Comparison of ENCODE assay signal across 18 mouse cellular contexts in the genomic region with DNA sequence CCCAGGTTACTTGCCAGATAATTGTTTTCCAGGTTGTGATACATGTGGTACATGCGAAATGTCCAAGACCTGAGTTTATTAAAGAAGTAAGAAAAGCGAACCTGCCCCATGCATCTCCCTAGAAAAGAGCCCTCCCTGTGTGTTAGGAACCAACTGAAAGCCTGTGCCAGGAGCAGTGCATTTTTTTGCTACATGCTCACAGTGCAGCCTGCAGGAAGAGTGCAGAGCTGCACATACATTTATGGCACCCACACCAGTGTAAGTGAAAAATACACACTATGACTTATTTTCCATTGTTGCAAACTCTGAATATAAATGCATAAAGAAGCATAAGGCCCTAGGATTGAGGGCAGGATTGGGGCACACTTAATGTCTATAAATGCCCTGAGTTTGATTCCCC.
A peak's percentile ranks its signal among the peaks of the same experiment; 100 is the strongest.
DNase-seq lines count a peak whose midpoint lies in the region; ATAC-seq and TF ChIP-seq lines count a peak whose summit lies in the region.
"Had no signal": no experiment of that assay in that cellular context is flagged by ENCODE, and none has a peak within 500 bp of the region (broad histone marks: within the 10 kb centered on the region; RNA-seq: fewer than 3 reads in every experiment).

No protein-coding gene starts in this region.

- peak; percentile 26 for TF ChIP-seq CTCF in liver, postnatal 0 days (IDR thresholded peaks at IDR 0.05; ENCODE audit: low read depth)
- peak; percentile 13; the same call in 1 of the 2 replicates for TF ChIP-seq CTCF in embryonic fibroblast, embryonic 13.5 days (IDR thresholded peaks at IDR 0.05; ENCODE audit: borderline replicate concordance, insufficient read depth, low read length)

- ATAC-seq in hindbrain, embryonic 13.5 days (ENCODE audit: low FRiP score) = no peak
- no peak for ATAC-seq in hindbrain, embryonic 16.5 days
- no peak for ATAC-seq in liver, postnatal 0 days
- no peak for ATAC-seq in liver, embryonic 12.5 days
- ATAC-seq: Patski had no signal

- H3K9me3 ChIP-seq in hindbrain, embryonic 13.5 days = peaks cover under 1% of the 10 kb centered on the region; the same call in 1 of the 2 replicates
- H3K9me3 ChIP-seq in hindbrain, embryonic 16.5 days (ENCODE audit: control insufficient read depth, low read length) = no peaks in the 10 kb centered on the region
- peaks cover under 1% of the 10 kb centered on the region for H3K9me3 ChIP-seq in liver, postnatal 0 days (ENCODE audit: low read length)
- H3K9me3 ChIP-seq in liver, embryonic 12.5 days (replicated peaks) = peaks cover 2% of the 10 kb centered on the region; the same call in 1 of the 2 replicates

- 0 out of 2 replicates have a peak, but pooled peaks cover under 1% of the 10 kb centered on the region for H3K36me3 ChIP-seq in hindbrain, embryonic 13.5 days
- no peaks in the 10 kb centered on the region for H3K36me3 ChIP-seq in hindbrain, embryonic 16.5 days (ENCODE audit: control insufficient read depth, insufficient read depth, low read length)
- 0 out of 2 replicates have a peak, but pooled peaks cover 6% of the 10 kb centered on the region for H3K36me3 ChIP-seq in liver, postnatal 0 days (replicated peaks; ENCODE audit: insufficient read depth, low read length)
- H3K36me3 ChIP-seq in liver, embryonic 12.5 days = peaks cover 40% of the 10 kb centered on the region
- H3K36me3 ChIP-seq: neural tube, embryonic 12.5 days had no signal

- WGBS in hindbrain, embryonic 13.5 days = 96% methylated on average over 2 of the region's 2 CpGs
- WGBS in hindbrain, embryonic 16.5 days = 95% methylated on average over 2 of the region's 2 CpGs
- WGBS in liver, postnatal 0 days (ENCODE audit: insufficient replicate concordance) = 88% methylated on average over 2 of the region's 2 CpGs
- 74% methylated on average over 2 of the region's 2 CpGs for WGBS in liver, embryonic 12.5 days (ENCODE audit: insufficient replicate concordance)

- TF ChIP-seq POLR2A in embryonic fibroblast, embryonic 13.5 days (IDR thresholded peaks at IDR 0.05; ENCODE audit: low read depth, low read length) = no peak

- TF ChIP-seq EP300 in liver, postnatal 0 days (IDR thresholded peaks at IDR 0.05; ENCODE audit: low read depth) = no peak

- H3K4me1 ChIP-seq in hindbrain, embryonic 13.5 days (replicated peaks) = peaks cover 30% of the 10 kb centered on the region
- H3K4me1 ChIP-seq in hindbrain, embryonic 16.5 days (ENCODE audit: control insufficient read depth, insufficient read depth, low read depth, low read length) = peaks cover 11% of the 10 kb centered on the region; the same call in 1 of the 2 replicates
- H3K4me1 ChIP-seq in liver, postnatal 0 days (ENCODE audit: insufficient read depth) = peaks cover 9% of the 10 kb centered on the region
- 0 out of 2 replicates have a peak, but pooled peaks cover 2% of the 10 kb centered on the region for H3K4me1 ChIP-seq in liver, embryonic 12.5 days
- H3K4me1 ChIP-seq in embryonic fibroblast, embryonic 13.5 days (ENCODE audit: control insufficient read depth, insufficient read depth, low read length) = peaks cover 12% of the 10 kb centered on the region
- H3K4me1 ChIP-seq: embryonic facial prominence, embryonic 10.5 days; forebrain, embryonic 12.5 days had no signal

- H3K4me3 ChIP-seq in hindbrain, embryonic 13.5 days = no peak overlapping the region
- H3K4me3 ChIP-seq in hindbrain, embryonic 16.5 days (ENCODE audit: low read length) = no peak overlapping the region
- no peak overlapping the region for H3K4me3 ChIP-seq in liver, postnatal 0 days (ENCODE audit: low read depth, low read length)
- no peak overlapping the region for H3K4me3 ChIP-seq in liver, embryonic 12.5 days
- H3K4me3 ChIP-seq in embryonic fibroblast, embryonic 13.5 days (ENCODE audit: insufficient read depth, low read length) = no peak overlapping the region
- H3K4me3 ChIP-seq: embryonic facial prominence, embryonic 10.5 days; forebrain, embryonic 12.5 days; heart, embryonic 13.5 days; liver, embryonic 15.5 days; neural tube, embryonic 12.5 days had no signal

- H3K27ac ChIP-seq in hindbrain, embryonic 13.5 days = 0 out of 2 replicates have a peak overlapping the region, but pooled peaks have one; percentile 12
- H3K27ac ChIP-seq in hindbrain, embryonic 16.5 days (ENCODE audit: low read depth, low read length) = no peak overlapping the region
- H3K27ac ChIP-seq in liver, postnatal 0 days (ENCODE audit: low read depth) = no peak overlapping the region
- no peak overlapping the region for H3K27ac ChIP-seq in liver, embryonic 12.5 days
- no peak overlapping the region for H3K27ac ChIP-seq in embryonic fibroblast, embryonic 13.5 days (ENCODE audit: insufficient read depth, low read length)
- H3K27ac ChIP-seq: embryonic facial prominence, embryonic 10.5 days; forebrain, embryonic 12.5 days; heart, embryonic 13.5 days; liver, embryonic 15.5 days; neural tube, embryonic 12.5 days had no signal

- H3K27me3 ChIP-seq in hindbrain, embryonic 13.5 days = no peaks in the 10 kb centered on the region
- no peaks in the 10 kb centered on the region for H3K27me3 ChIP-seq in hindbrain, embryonic 16.5 days (replicated peaks; ENCODE audit: control insufficient read depth, insufficient read depth, low read length)
- no peaks in the 10 kb centered on the region for H3K27me3 ChIP-seq in liver, postnatal 0 days (ENCODE audit: insufficient read depth, low read length)
- H3K27me3 ChIP-seq in liver, embryonic 12.5 days (replicated peaks) = no peaks in the 10 kb centered on the region
- H3K27me3 ChIP-seq: forebrain, embryonic 12.5 days; heart, embryonic 13.5 days; liver, embryonic 15.5 days; neural tube, embryonic 12.5 days; Patski had no signal

- H3K9ac ChIP-seq in hindbrain, embryonic 13.5 days = no peak overlapping the region
- no peak overlapping the region for H3K9ac ChIP-seq in hindbrain, embryonic 16.5 days (ENCODE audit: low read depth, low read length)
- no peak overlapping the region for H3K9ac ChIP-seq in liver, postnatal 0 days (replicated peaks)
- no peak overlapping the region for H3K9ac ChIP-seq in liver, embryonic 12.5 days
- H3K9ac ChIP-seq: forebrain, embryonic 12.5 days; heart, embryonic 13.5 days; liver, embryonic 15.5 days; neural tube, embryonic 12.5 days had no signal

- H3K4me2 ChIP-seq in hindbrain, embryonic 13.5 days = no peak overlapping the region
- no peak overlapping the region for H3K4me2 ChIP-seq in hindbrain, embryonic 16.5 days (ENCODE audit: low read length)
- no peak overlapping the region for H3K4me2 ChIP-seq in liver, postnatal 0 days (ENCODE audit: low read depth, low read length)
- H3K4me2 ChIP-seq in liver, embryonic 12.5 days = no peak overlapping the region
- H3K4me2 ChIP-seq: forebrain, embryonic 12.5 days; heart, embryonic 13.5 days; liver, embryonic 15.5 days; neural tube, embryonic 12.5 days had no signal

- no peak for DNase-seq in liver, postnatal 0 days
- DNase-seq in brain, adult 2 months (ENCODE audit: low read depth, low spot score) = peak; percentile 69
- DNase-seq in testis, postnatal 14 days (ENCODE audit: low spot score) = no peak
- DNase-seq: adrenal gland, adult 8-10 months; cerebellum, adult 11 months; heart, postnatal 36 days; kidney, postnatal 4 days; thymus, postnatal 25 days had no signal
